ENCODE assay signal across 9 mouse cellular contexts in the genomic region with DNA sequence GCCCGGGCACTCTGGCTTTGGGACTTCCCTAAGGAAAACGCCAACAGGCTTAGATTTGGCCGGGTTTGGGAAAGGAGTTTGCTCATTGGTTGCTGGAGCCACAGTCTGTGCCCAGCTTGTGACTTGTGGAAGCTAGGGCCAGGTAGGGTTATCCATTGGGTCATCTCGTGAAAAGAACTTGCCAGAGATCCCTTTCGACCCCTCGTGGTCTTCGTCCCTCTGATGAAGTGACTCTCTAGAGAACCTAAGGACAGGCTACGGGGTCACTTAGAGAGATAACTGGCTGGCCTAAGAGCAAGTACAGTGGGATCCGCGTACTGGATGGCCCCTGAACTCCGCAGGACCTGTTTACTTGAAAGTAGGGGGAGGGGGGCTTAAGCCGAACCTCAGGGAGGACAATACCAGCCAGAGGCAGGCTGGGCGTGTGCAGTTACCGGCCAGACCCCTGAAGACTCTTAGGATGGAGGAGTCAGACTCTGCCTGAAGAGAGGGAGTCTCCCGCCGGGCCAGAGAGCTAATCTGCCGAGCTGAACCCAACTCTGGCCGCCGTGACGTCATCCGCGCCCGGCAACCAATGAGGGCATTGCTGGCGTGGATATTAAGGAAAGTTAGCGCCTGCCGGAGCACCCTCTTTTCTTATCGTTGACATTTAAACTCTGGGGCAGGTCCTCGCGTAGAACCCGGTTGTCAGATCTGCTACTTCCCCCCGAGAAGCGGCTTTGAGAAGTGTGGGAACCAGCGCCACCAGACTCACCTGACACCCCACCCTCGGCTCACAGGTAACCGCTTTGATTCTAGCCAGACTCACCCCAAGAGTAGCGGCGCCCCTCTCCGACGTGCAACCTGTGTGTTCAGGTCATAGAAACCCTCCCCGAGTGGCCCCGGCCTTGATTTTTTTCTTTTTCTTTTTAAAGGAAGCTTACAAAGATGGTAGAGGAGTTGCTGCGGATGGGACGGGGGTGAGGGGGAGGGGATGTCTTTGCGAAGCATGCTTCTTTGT. TPM values are rescaled to one million over a fixed set of nuclear protein-coding genes. Genes with fewer than 3 reads are reported as not detected.
DNase-seq lines count a peak whose midpoint lies in the region; ATAC-seq and TF ChIP-seq lines count a peak whose summit lies in the region.
"Had no signal": no experiment of that assay in that cellular context is flagged by ENCODE, and none has a peak within 500 bp of the region (broad histone marks: within the 10 kb centered on the region; RNA-seq: fewer than 3 reads in every experiment).

A gene (plus strand): TSS at position 630 of the 1,000 bp plus-strand sequence.

- peaks cover 5% of the 10 kb centered on the region for H3K4me1 ChIP-seq in lung, embryonic 16.5 days (replicated peaks; ENCODE audit: control insufficient read depth, insufficient read depth, low read length)
- H3K4me1 ChIP-seq in hindbrain, postnatal 0 days (ENCODE audit: insufficient read depth, low read length), result peaks cover 2% of the 10 kb centered on the region; the same call in 1 of the 2 replicates

- H3K27ac ChIP-seq in lung, embryonic 16.5 days (ENCODE audit: low read length), result no peak within 1 kb of the TSS
- H3K27ac ChIP-seq in hindbrain, postnatal 0 days, result peak within 1 kb of the TSS; percentile 68; the same call in 1 of the 2 replicates

- peak within 1 kb of the TSS; percentile 17; the same call in 1 of the 2 replicates for H3K4me2 ChIP-seq in lung, embryonic 16.5 days (ENCODE audit: low read depth, low read length)
- peak within 1 kb of the TSS; percentile 65 for H3K4me2 ChIP-seq in hindbrain, postnatal 0 days (ENCODE audit: low read depth, low read length)

- peak; percentile 21 to 22 for DNase-seq in adrenal gland, postnatal 36 days
- DNase-seq in adrenal gland, postnatal 25 days, result no peak
- no peak for DNase-seq in lung, adult 18-20 months
- DNase-seq in hindbrain, postnatal 0 days (ENCODE audit: low spot score), result peak; percentile 79
- DNase-seq in neural tube, embryonic 10.5 days (ENCODE audit: extremely low spot score, low spot score), result peak; percentile 68
- no peak for DNase-seq in gastrocnemius, postnatal 4 days (ENCODE audit: low spot score in 2 of 2)
- no peak for DNase-seq in right cerebral cortex, adult 2 months (ENCODE audit: low spot score in 2 of 2)

- no peak for ATAC-seq in lung, embryonic 16.5 days (ENCODE audit: low read depth)
- peak; percentile 62 for ATAC-seq in hindbrain, postnatal 0 days

- H3K4me3 ChIP-seq in lung, embryonic 16.5 days (ENCODE audit: low read length), result peak within 1 kb of the TSS; percentile 13; the same call in 1 of the 2 replicates
- peak within 1 kb of the TSS; percentile 60 for H3K4me3 ChIP-seq in hindbrain, postnatal 0 days (ENCODE audit: low read length)

- under 1% methylated on average over 44 of the region's 44 CpGs for WGBS in lung, embryonic 16.5 days
- WGBS in hindbrain, postnatal 0 days, result 1% methylated on average over 44 of the region's 44 CpGs

- H3K27me3 ChIP-seq in lung, embryonic 16.5 days (ENCODE audit: control insufficient read depth, insufficient read depth, low read depth, low read length), result peaks cover 99% of the 10 kb centered on the region
- peaks cover 43% of the 10 kb centered on the region for H3K27me3 ChIP-seq in hindbrain, postnatal 0 days (ENCODE audit: insufficient read depth, low read length)

- H3K9me3 ChIP-seq in lung, embryonic 16.5 days (ENCODE audit: control insufficient read depth, low read length), result no peaks in the 10 kb centered on the region
- no peaks in the 10 kb centered on the region for H3K9me3 ChIP-seq in hindbrain, postnatal 0 days (ENCODE audit: low read length)

- no peak within 1 kb of the TSS for H3K9ac ChIP-seq in lung, embryonic 16.5 days (ENCODE audit: low read length)
- peak within 1 kb of the TSS; percentile 84 for H3K9ac ChIP-seq in hindbrain, postnatal 0 days (replicated peaks; ENCODE audit: low read length)

- no peak for TF ChIP-seq CTCF in hindbrain, postnatal 0 days (IDR thresholded peaks at IDR 0.05; ENCODE audit: low read depth)

- H3K36me3 ChIP-seq in lung, embryonic 16.5 days (ENCODE audit: control insufficient read depth, insufficient read depth, low read length), result no peaks in the 10 kb centered on the region
- no peaks in the 10 kb centered on the region for H3K36me3 ChIP-seq in hindbrain, postnatal 0 days (ENCODE audit: insufficient read depth, low read length)

RNA-seq across cellular contexts. Expression of the gene that starts here (rescaled TPM):
- total RNA-seq in adrenal gland, postnatal 36 days (2021), result not detected
- not detected in 2 replicates for total RNA-seq in adrenal gland, postnatal 25 days (2021)
- 0.16 TPM in 1 of 2 replicates, not detected in the other for polyA plus RNA-seq in lung, embryonic 16.5 days (2015; fragmentation: Nextera tagmentation; extraction: Ambion mirVana)
- total RNA-seq in hindbrain, postnatal 0 days (2014; rRNA removed), result 88.7 and 136 TPM in 2 replicates
- 68.7 and 82.3 TPM in 2 replicates for polyA plus RNA-seq in hindbrain, postnatal 0 days (2015; fragmentation: Nextera tagmentation; extraction: Ambion mirVana)
- total RNA-seq in gastrocnemius, postnatal 4 days (2021), result not detected
- total RNA-seq: common myeloid progenitor, adult 5-6 weeks had no signal

Comparison
In these comparisons a context has a peak if more than half of its experiments do, and no peak if none do; other contexts are left out.
1. RNA of the gene that starts here (total RNA-seq): 88.7 to 136 TPM in hindbrain, postnatal 0 days; not detected in gastrocnemius, postnatal 4 days, not detected in adrenal gland, postnatal 36 days and not detected in adrenal gland, postnatal 25 days; every median in the first group is over 10 times any median in the second.
2. RNA of the gene that starts here (polyA plus RNA-seq): 68.7 to 82.3 TPM in hindbrain, postnatal 0 days; 0.16 TPM in lung, embryonic 16.5 days; every median in the first group is over 10 times any median in the second.
3. Peak in DNase-seq in adrenal gland, postnatal 36 days; RNA of the gene not detected or under 1 TPM.
4. DNase-seq: peak in hindbrain, postnatal 0 days (single experiment) and neural tube, embryonic 10.5 days (single experiment); none in adrenal gland, postnatal 25 days (single experiment), lung, adult 18-20 months (0 of 2), gastrocnemius, postnatal 4 days (0 of 2) and right cerebral cortex, adult 2 months (0 of 2).